Mouse (Mus musculus): ENCODE measurements around the gene Mfsd8.
"Not testable (repeated sequence)": the region's sequence is repeated elsewhere in the genome, so short reads cannot be mapped to it uniquely, and the experiment has no call there.

Mfsd8 gene

DNA sequence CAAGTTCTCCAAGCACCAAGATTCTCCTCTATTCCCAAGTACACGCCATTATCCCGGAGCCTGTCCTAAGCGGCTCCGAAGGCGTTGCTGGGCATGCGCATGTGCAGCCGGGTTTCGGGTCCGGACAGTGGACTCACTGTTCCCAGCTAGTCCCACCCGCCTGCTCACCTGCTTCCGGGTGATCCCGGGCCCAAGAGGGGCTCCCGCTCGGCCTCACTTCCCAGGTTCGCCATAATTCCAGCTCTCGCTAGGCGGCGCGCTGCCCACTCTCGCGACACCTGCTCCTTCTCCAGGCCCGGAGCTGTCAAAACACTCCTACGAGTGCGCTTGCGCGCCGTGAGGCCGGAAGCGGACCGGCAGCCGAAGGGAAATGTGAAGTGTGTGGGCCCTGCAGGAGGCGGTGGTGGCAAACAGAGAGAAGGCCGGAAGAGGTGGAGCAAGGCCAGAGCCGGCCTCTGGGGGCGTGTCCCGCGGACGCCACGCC lies at the start of gene Mfsd8:
Gene Mfsd8 (minus strand): TSS at position 414 of the 484 bp plus-strand sequence.
- peak; percentile 96 for DNase-seq

DNA sequence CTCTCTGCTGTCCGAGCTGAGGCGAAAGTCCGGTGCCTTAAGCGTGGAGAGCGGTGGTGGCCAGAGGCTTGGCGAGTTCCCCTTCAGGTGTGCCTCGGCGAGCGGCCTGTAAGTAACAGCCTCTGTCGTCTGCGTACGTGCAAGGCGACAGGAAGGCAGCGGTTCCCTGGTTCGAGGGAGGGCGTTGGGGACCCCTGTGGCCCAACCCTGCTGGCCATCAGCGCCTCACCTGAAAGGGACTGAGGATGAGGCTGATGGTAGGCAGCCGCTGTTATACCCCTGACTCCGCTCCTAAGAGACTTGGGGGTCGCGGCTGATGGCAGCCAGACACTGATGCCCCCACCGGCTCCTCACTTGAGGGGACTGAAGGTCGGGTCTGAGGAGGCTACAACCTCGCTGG lies 47.6 kb upstream of the Mfsd8 start:
- peak; percentile 43 for DNase-seq

DNA sequence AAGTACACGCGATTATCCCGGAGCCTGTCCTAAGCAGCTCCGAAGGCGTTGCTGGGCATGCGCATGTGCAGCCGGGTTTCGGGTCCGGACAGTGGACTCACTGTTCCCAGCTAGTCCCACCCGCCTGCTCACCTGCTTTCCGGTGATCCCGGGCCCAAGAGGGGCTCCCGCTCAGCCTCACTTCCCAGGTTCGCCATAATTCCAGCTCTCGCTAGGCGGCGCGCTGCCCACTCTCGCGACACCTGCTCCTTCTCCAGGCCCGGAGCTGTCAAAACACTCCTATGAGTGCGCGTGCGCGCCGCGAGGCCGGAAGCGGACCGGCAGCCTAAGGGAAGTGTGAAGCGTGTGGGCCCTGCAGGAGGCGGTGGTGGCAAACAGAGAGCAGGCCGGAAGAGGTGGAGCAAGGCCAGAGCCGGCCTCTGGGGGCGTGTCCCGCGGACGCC lies 47.2 kb upstream of the Mfsd8 start:
- peak; percentile 99 for DNase-seq

DNA sequence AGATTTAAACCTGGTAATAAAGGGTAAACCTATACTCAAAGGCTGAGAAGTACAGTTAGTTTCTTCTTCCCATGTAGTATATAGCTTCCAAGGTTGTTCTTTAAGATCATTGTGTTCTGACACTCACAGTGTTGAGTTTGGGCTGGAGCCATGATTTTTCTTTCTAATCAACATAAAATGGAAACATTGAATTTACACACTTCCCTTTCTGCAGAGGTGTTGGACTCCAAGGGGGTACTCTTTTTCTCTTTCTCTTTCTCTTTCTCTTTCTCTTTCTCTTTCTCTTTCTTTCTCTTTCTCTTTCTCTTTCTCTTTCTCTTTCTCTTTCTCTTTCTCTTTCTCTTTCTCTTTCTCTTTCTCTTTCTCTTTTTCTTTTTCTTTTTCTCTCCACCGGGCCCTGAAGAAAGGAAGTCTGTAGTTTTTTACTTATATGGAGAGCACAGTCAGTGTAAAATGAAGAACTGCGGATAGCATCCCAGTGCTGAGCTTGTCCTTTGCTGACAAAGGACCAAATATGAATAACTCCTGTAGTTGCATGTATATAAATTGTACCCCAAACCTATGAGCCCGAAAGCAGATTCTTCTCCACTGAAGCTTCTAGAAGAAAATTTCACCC lies 6.5 kb upstream of the Mfsd8 start:
- not testable (repeated sequence) for DNase-seq

DNA sequence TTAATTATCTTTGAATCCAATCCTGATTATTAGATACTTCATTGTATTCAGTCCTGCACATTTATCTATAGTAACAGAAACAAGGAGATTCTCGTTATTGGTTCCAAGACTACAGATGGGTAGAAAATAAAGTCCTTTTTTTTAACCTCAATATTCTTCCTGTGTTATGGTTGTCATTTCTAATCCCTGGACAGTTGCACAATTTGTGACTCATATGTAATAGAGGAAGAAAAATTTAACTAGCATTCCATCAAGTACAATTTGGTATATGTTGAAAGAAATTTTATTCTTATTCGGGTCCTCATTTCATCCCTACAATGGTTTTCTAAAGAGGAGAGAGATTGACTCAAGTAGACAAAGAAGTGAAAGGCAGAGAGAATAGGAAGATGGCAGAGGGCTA lies 1.2 kb upstream of the Mfsd8 start:
- not testable (repeated sequence) for DNase-seq

DNA sequence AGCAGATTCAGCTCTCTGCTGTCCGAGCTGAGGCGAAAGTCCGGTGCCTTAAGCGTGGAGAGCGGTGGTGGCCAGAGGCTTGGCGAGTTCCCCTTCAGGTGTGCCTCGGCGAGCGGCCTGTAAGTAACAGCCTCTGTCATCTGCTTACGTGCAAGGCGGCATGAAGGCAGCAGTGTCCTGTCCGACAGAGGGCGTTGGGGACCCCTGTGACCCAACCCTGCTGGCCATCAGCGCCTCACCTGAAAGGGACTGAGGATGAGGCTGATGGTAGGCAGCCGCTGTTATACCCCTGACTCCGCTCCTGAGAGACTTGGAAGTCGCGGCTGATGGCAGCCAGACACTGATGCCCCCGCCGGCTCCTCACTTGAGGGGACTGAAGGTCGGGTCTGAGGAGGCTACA lies 332 bp upstream of the Mfsd8 start:
- peak; percentile 71 for DNase-seq

DNA sequence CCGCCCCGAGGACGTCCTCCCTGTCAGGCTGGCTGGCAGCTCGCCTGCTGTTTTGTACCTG lies 101 bp upstream of the Mfsd8 start, which contains the start of gene Abhd18:
Gene Abhd18 (plus strand): TSS at position 14 of the 61 bp plus-strand sequence.
- DNase-seq: not testable (repeated sequence)

DNA sequence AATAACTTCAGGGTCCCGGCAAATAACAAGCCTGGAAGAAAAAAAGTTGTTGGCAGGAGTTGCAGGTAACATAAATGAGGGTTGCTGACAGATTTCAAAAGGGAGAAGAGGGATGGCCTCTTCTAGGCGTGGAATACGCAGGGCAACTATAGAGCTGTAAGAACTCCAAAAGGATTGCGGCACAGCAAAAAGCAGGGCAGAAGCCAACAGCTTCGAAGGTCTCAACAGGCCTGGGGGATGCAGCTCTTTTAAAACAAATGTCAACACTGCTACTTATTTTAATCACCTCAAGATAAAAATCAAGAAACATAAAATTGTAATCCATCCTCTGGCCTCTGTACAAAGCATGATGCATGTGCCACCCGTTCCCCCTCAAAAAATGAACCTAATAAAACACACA lies 1.2 kb downstream of the Mfsd8 start:
- DNase-seq: not testable (repeated sequence)

DNA sequence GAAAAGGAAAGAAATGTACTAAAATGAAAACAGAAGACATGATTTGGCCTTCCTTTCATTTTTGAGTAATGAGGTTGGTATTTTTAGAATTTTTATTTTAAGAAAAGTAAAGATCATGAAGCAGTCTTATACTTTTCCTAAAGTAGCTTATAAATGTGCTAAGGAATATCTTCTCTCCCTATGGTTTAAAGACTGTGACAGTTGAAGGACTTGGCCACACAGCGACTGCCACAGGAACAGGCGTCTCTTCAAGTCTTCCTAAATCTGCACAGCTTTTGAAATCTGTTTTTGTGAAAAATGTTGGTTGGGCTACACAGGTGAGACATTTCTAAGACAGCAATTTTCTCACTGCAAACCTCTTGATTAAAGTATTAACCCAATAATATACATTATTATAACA lies 33.4 kb downstream of the Mfsd8 start:
- DNase-seq: no peak

DNA sequence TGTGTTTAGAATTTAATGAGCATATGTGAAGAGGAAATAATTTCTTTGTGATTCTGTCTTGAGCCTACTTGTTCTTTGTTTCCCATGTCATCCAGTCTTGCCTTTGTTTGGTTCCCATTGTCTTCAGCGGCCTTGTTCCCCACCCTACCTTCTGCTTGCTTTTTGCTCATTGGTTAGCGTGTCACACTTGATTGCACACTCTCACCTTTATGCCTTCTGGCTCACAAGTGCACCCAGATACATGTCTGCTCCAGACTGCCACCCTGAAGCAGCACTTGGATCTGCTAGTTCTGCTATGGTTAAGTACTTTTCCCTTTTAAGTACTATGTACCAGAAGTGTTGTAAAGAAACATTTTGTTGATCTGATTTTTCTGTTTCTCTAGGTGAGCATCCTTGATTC lies 36.8 kb downstream of the Mfsd8 start:
- no peak for DNase-seq

DNA sequence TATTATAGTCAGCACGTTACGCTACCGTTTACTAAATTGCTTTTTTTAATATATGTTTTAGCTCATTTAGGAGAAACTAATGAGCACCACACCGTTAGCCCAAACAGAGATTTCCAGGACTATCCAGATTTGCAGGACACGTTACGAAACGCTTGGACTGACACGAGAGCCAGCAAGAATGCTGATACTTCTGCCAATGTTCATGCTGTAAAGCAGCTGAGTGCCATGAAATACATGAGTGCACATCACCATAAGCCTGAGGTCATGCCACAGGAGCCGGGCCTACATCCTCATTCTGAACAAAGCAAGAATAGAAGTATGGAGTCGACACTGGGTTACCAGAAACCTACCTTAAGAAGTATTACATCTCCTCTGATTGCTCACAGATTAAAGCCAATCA lies 38.0 kb downstream of the Mfsd8 start:
- no peak for DNase-seq

DNA sequence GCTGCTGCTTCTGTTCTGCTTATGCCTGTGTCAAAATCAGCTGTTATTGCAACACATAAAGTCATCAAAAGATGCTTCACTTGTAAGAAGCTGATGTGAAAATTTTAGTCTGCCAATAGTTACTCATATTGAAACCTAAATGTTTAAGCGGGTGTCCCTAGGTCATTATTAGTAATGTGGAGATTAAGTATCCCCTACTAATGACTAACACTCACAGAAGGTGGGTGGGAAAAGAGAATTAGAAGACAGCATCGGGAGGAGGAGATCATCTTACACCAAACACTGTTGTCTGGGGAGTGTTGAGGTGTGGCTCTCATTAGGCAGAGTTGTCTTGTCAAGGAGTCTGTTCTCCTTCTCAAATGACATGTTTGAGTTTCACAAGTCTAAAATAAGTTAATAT lies 39.8 kb downstream of the Mfsd8 start:
- DNase-seq: no peak

DNA sequence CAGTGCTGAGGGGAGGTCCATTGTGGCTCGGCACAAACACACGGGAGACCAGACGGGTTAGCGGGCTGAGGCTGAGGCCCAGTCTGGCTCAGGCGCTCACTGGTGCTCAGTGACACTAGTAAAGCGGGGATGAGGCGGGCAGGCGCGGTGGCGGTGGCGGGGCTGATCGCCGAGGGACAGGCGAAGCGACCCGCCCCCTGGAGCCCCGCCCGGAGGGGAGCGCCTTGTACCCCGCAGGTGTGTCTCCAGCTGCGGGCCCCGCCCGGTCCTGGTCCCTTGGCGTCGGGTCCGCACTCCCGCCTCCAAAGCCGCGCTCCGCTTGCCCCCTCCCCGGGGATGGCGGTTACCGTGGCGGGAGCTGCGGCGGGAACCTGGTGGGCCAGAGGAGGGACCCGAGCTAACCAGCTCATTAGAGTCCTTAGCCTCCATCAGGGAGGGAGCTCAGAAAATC lies 46.3 kb downstream of the Mfsd8 start:
- DNase-seq: peak; percentile 68

DNA sequence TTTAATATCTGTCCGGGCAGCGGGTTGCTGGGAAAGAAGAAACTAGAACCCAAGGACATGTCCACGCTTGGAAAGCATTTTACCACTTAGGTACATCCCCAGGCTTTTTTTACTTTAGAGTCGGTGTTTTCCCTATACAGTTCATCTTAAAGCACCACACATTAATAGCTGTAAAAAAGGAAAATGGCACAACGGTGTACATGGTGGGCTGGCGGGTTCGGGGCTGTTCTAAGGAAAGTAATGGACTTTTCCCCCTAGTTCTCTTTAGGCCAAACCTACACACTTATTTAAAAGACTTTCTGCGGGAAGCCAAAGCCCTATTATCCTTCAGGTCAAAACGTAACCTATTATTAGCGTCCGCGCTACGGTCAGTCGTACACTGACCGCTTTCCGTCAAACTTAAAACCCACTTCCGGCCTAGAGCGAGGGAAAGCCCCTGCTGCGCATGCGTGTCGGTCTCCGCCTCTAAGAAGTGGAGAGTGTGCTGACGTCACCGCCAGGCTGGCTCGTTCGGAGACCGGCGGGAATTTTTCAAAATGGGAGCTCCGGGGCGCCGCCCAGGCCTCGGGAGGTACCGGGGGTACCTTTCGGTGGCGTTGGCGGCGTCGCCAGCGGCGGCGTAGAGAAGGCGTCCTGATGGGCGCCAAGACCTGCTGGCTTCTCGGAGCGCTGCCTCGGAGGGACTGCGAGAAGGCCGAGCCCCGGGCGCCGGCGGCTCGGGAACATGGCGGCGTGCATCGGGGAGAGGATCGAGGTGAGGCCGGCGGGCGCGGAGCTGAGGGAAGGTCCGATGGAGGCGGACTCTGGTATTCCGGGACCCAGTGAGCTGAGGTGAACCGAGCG lies 46.9 kb downstream of the Mfsd8 start, which contains the start of gene Plk4:
Gene Plk4 (plus strand): TSS at position 490 of the 843 bp plus-strand sequence.
- DNase-seq: peak; percentile 99

DNA sequence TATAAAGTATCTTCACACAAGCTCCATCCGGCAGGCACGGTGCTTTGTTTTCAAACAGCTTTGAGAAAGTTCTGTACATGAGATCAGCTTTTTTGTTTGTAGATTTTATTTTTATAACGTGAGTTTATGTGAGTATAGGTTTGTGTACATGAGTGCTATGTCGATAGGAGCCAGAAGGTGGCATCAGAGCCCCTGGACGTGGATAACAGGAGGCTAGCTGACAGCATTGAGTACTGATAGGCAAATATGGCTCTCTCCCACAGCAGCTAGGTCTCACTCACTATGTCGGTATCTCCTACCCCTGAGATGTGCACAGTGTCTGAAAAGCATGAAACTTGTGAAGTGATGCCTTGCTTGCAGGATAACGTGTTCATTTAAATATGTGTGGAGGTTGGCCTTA lies 48.2 kb downstream of the Mfsd8 start:
- DNase-seq: peak; percentile 67

DNA sequence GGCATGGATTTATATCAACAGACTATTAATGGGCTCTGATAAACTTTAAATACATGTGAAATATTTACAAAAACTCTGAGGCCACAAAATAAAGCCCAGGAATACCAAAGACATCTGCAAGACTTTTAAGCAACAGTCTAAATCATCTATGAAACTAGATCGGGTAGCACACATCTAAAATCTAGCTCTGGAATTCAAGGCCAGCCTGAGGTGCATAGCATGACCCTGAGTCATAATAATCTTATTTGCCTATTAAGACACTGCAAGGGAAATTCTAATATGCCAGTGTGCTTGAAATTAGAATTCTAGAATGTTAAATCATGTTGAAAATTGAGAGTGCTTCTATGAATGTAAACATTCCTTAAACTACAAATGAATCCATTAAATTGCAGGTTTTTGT lies 48.6 kb downstream of the Mfsd8 start:
- no peak for DNase-seq

DNA sequence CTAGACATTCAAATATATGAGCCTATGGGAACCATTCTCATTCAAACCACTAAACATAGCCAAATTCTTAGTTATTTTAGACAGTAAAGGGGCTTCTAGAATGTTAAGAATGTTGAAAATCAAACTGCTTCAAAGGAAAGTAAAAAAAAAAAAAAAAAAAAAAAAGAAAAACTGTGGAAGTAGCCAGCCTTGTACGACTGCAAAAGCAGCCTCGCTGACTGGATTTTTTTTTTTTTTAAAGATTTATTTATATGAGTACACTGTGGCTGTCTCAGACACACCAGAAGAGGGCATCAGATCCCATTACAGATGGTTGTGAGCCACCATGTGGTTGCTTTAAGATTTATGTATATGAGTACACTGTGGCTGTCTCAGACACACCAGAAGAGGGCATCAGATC lies 52.9 kb downstream of the Mfsd8 start:
- DNase-seq: no peak
